Mouse (Mus musculus): ENCODE results near the gene Cd300lg. TPM values are rescaled to one million over a fixed set of nuclear protein-coding genes. Genes with fewer than 3 reads are reported as not detected.

The Cd300lg gene
- polyA plus RNA-seq, 1 experiment from 2014 or later: 0.27 TPM

GRCm38 (mm10) chr11:102006688-102007087, 34.6 kb upstream of the Cd300lg start:
- Histone ChIP-seq H3K4me3 (ENCODE audit: low read depth, low read length) (no peak overlapping the region), H3K9ac (ENCODE audit: low read depth, low read length) (no peak overlapping the region), H3K4me2 (no peak overlapping the region), H3K27ac (ENCODE audit: low read depth, low read length) (no peak overlapping the region), H3K4me1 (replicated peaks; ENCODE audit: control insufficient read depth, insufficient read depth, low read length) (no peaks in the 10 kb centered on the region), H3K9me3 (ENCODE audit: control insufficient read depth, low read length) (no peaks in the 10 kb centered on the region), H3K27me3 (replicated peaks; ENCODE audit: control insufficient read depth, insufficient read depth, low read length) (no peaks in the 10 kb centered on the region), H3K36me3 (ENCODE audit: control insufficient read depth, insufficient read depth, low read length) (no peaks in the 10 kb centered on the region)
- DNase-seq (ENCODE audit: low spot score) (no peak), ATAC-seq (replicated peaks; ENCODE audit: low FRiP score) (no peak)
- 87% methylated on average over 5 of the region's 5 CpGs for WGBS

- no peak overlapping the region for H3K27ac ChIP-seq (ENCODE audit: low read depth, low read length)
- no peak for DNase-seq (ENCODE audit: low spot score)
- 82% methylated on average over 8 of the region's 8 CpGs for WGBS
- no peak overlapping the region for H3K4me2 ChIP-seq
- H3K36me3 ChIP-seq (ENCODE audit: control insufficient read depth, insufficient read depth, low read length): no peaks in the 10 kb centered on the region
- H3K9me3 ChIP-seq (ENCODE audit: control insufficient read depth, low read length): no peaks in the 10 kb centered on the region
- no peaks in the 10 kb centered on the region for H3K4me1 ChIP-seq (replicated peaks; ENCODE audit: control insufficient read depth, insufficient read depth, low read length)
- no peak overlapping the region for H3K4me3 ChIP-seq (ENCODE audit: low read depth, low read length)
- H3K27me3 ChIP-seq (replicated peaks; ENCODE audit: control insufficient read depth, insufficient read depth, low read length): no peaks in the 10 kb centered on the region
- no peak overlapping the region for H3K9ac ChIP-seq (ENCODE audit: low read depth, low read length)
- no peak for ATAC-seq (replicated peaks; ENCODE audit: low FRiP score)
Measured at GRCm38 (mm10) chr11:102008372-102008771, 32.9 kb upstream of the Cd300lg start.

- ATAC-seq (replicated peaks; ENCODE audit: low FRiP score) (no peak), DNase-seq (ENCODE audit: low spot score) (no peak)
- Histone ChIP-seq H3K4me3 (ENCODE audit: low read depth, low read length) (no peak overlapping the region), H3K27me3 (replicated peaks; ENCODE audit: control insufficient read depth, insufficient read depth, low read length) (no peaks in the 10 kb centered on the region), H3K36me3 (ENCODE audit: control insufficient read depth, insufficient read depth, low read length) (no peaks in the 10 kb centered on the region), H3K4me2 (no peak overlapping the region), H3K4me1 (replicated peaks; ENCODE audit: control insufficient read depth, insufficient read depth, low read length) (no peaks in the 10 kb centered on the region), H3K9me3 (ENCODE audit: control insufficient read depth, low read length) (no peaks in the 10 kb centered on the region), H3K9ac (ENCODE audit: low read depth, low read length) (no peak overlapping the region), H3K27ac (ENCODE audit: low read depth, low read length) (no peak overlapping the region)
- WGBS: 65% methylated on average over 15 of the region's 15 CpGs
Measured at GRCm38 (mm10) chr11:102008954-102009637, 32.2 kb upstream of the Cd300lg start.

- Histone ChIP-seq H3K9me3 (ENCODE audit: control insufficient read depth, low read length) (no peaks in the 10 kb centered on the region), H3K4me3 (ENCODE audit: low read depth, low read length) (no peak overlapping the region), H3K36me3 (ENCODE audit: control insufficient read depth, insufficient read depth, low read length) (no peaks in the 10 kb centered on the region), H3K4me2 (no peak overlapping the region), H3K9ac (ENCODE audit: low read depth, low read length) (no peak overlapping the region), H3K27me3 (replicated peaks; ENCODE audit: control insufficient read depth, insufficient read depth, low read length) (no peaks in the 10 kb centered on the region), H3K4me1 (replicated peaks; ENCODE audit: control insufficient read depth, insufficient read depth, low read length) (no peaks in the 10 kb centered on the region), H3K27ac (ENCODE audit: low read depth, low read length) (no peak overlapping the region)
- ATAC-seq (replicated peaks; ENCODE audit: low FRiP score): no peak
- WGBS: 80% methylated on average over 13 of the region's 13 CpGs
- DNase-seq (ENCODE audit: low spot score): no peak
Measured at GRCm38 (mm10) chr11:102010140-102010539, 31.2 kb upstream of the Cd300lg start.

GRCm38 (mm10) chr11:102011510-102011909, 29.8 kb upstream of the Cd300lg start:
- Histone ChIP-seq H3K4me3 (ENCODE audit: low read depth, low read length) (no peak overlapping the region), H3K9me3 (ENCODE audit: control insufficient read depth, low read length) (no peaks in the 10 kb centered on the region), H3K4me2 (no peak overlapping the region), H3K9ac (ENCODE audit: low read depth, low read length) (no peak overlapping the region), H3K36me3 (ENCODE audit: control insufficient read depth, insufficient read depth, low read length) (no peaks in the 10 kb centered on the region), H3K27me3 (replicated peaks; ENCODE audit: control insufficient read depth, insufficient read depth, low read length) (no peaks in the 10 kb centered on the region), H3K27ac (ENCODE audit: low read depth, low read length) (no peak overlapping the region), H3K4me1 (replicated peaks; ENCODE audit: control insufficient read depth, insufficient read depth, low read length) (no peaks in the 10 kb centered on the region)
- WGBS: 71% methylated on average over 8 of the region's 8 CpGs
- DNase-seq (ENCODE audit: low spot score) (no peak), ATAC-seq (replicated peaks; ENCODE audit: low FRiP score) (no peak)

GRCm38 (mm10) chr11:102013201-102013600, 28.1 kb upstream of the Cd300lg start:
- Histone ChIP-seq H3K4me1 (replicated peaks; ENCODE audit: control insufficient read depth, insufficient read depth, low read length) (no peaks in the 10 kb centered on the region), H3K9ac (ENCODE audit: low read depth, low read length) (no peak overlapping the region), H3K27ac (ENCODE audit: low read depth, low read length) (no peak overlapping the region), H3K4me2 (no peak overlapping the region), H3K4me3 (ENCODE audit: low read depth, low read length) (no peak overlapping the region), H3K36me3 (ENCODE audit: control insufficient read depth, insufficient read depth, low read length) (no peaks in the 10 kb centered on the region), H3K27me3 (replicated peaks; ENCODE audit: control insufficient read depth, insufficient read depth, low read length) (no peaks in the 10 kb centered on the region), H3K9me3 (ENCODE audit: control insufficient read depth, low read length) (no peaks in the 10 kb centered on the region)
- DNase-seq (ENCODE audit: low spot score) (no peak), ATAC-seq (replicated peaks; ENCODE audit: low FRiP score) (no peak)
- 82% methylated on average over 8 of the region's 8 CpGs for WGBS

GRCm38 (mm10) chr11:102015472-102015871, 25.8 kb upstream of the Cd300lg start:
- H3K9me3 ChIP-seq (ENCODE audit: control insufficient read depth, low read length): no peaks in the 10 kb centered on the region
- ATAC-seq (replicated peaks; ENCODE audit: low FRiP score) (no peak), DNase-seq (ENCODE audit: low spot score) (no peak)
- H3K4me2 ChIP-seq: no peak overlapping the region
- H3K9ac ChIP-seq (ENCODE audit: low read depth, low read length): no peak overlapping the region
- no peaks in the 10 kb centered on the region for H3K36me3 ChIP-seq (ENCODE audit: control insufficient read depth, insufficient read depth, low read length)
- no peak overlapping the region for H3K27ac ChIP-seq (ENCODE audit: low read depth, low read length)
- H3K4me3 ChIP-seq (ENCODE audit: low read depth, low read length): no peak overlapping the region
- no peaks in the 10 kb centered on the region for H3K4me1 ChIP-seq (replicated peaks; ENCODE audit: control insufficient read depth, insufficient read depth, low read length)
- no peaks in the 10 kb centered on the region; the same call in 1 of the 2 replicates for H3K27me3 ChIP-seq (replicated peaks; ENCODE audit: control insufficient read depth, insufficient read depth, low read length)
- 68% methylated on average over 6 of the region's 6 CpGs for WGBS

GRCm38 (mm10) chr11:102016136-102016535, 25.2 kb upstream of the Cd300lg start:
- Histone ChIP-seq H3K4me2 (no peak overlapping the region), H3K27me3 (replicated peaks; ENCODE audit: control insufficient read depth, insufficient read depth, low read length) (no peaks in the 10 kb centered on the region; the same call in 1 of the 2 replicates), H3K4me1 (replicated peaks; ENCODE audit: control insufficient read depth, insufficient read depth, low read length) (no peaks in the 10 kb centered on the region), H3K9me3 (ENCODE audit: control insufficient read depth, low read length) (no peaks in the 10 kb centered on the region), H3K4me3 (ENCODE audit: low read depth, low read length) (no peak overlapping the region), H3K9ac (ENCODE audit: low read depth, low read length) (no peak overlapping the region), H3K27ac (ENCODE audit: low read depth, low read length) (no peak overlapping the region), H3K36me3 (ENCODE audit: control insufficient read depth, insufficient read depth, low read length) (no peaks in the 10 kb centered on the region)
- DNase-seq (ENCODE audit: low spot score) (no peak), ATAC-seq (replicated peaks; ENCODE audit: low FRiP score) (no peak)
- WGBS: 86% methylated on average over 1 of the region's 1 CpGs

- no peaks in the 10 kb centered on the region for H3K4me1 ChIP-seq (replicated peaks; ENCODE audit: control insufficient read depth, insufficient read depth, low read length)
- no peaks in the 10 kb centered on the region for H3K9me3 ChIP-seq (ENCODE audit: control insufficient read depth, low read length)
- H3K27ac ChIP-seq (ENCODE audit: low read depth, low read length): no peak overlapping the region
- H3K36me3 ChIP-seq (ENCODE audit: control insufficient read depth, insufficient read depth, low read length): no peaks in the 10 kb centered on the region
- peaks cover 10% of the 10 kb centered on the region for H3K27me3 ChIP-seq (replicated peaks; ENCODE audit: control insufficient read depth, insufficient read depth, low read length)
- H3K9ac ChIP-seq (ENCODE audit: low read depth, low read length): no peak overlapping the region
- H3K4me2 ChIP-seq: no peak overlapping the region
- DNase-seq (ENCODE audit: low spot score) (no peak), ATAC-seq (replicated peaks; ENCODE audit: low FRiP score) (no peak)
- no peak overlapping the region for H3K4me3 ChIP-seq (ENCODE audit: low read depth, low read length)
- WGBS: 76% methylated on average over 9 of the region's 9 CpGs
Measured at GRCm38 (mm10) chr11:102019736-102020135, 21.6 kb upstream of the Cd300lg start.

Data from liver, embryonic 11.5 days (tissue).